Mouse (Mus musculus): ENCODE results near the gene Gm16253. TPM values are rescaled to one million over a fixed set of nuclear protein-coding genes. Genes with fewer than 3 reads are reported as not detected.
A peak's percentile ranks its signal among the peaks of the same experiment; 100 is the strongest.

The Gm16253 gene
- polyA plus RNA-seq (2015; fragmentation: Nextera tagmentation; extraction: Ambion mirVana): 1.6 and 1.7 TPM in 2 replicates

- H3K27ac ChIP-seq (replicated peaks): peak within 1 kb of the TSS; percentile 100
- no peaks in the 10 kb centered on the region for H3K9me3 ChIP-seq
- H3K9ac ChIP-seq: peak within 1 kb of the TSS; percentile 74
- peak within 1 kb of the TSS; percentile 35 for H3K4me3 ChIP-seq
- no peaks in the 10 kb centered on the region for H3K27me3 ChIP-seq (replicated peaks)
- H3K4me2 ChIP-seq: peak within 1 kb of the TSS; percentile 67
- peaks cover 75% of the 10 kb centered on the region for H3K4me1 ChIP-seq
- peak; percentile 78 for ATAC-seq (ENCODE audit: extremely low read depth, insufficient number of reproducible peaks, low FRiP score, low TSS enrichment)
- H3K36me3 ChIP-seq: no peaks in the 10 kb centered on the region
- 8% methylated on average over 17 of the region's 17 CpGs for WGBS
Measured at GRCm38 (mm10) chr3:96576690-96577541, at the start of gene Gm16253. Gene Gm16253, plus strand, starts transcription at chr3:96576984.

- no peak for ATAC-seq (ENCODE audit: extremely low read depth, insufficient number of reproducible peaks, low FRiP score, low TSS enrichment)
- WGBS: 58% methylated on average over 9 of the region's 9 CpGs
Measured at GRCm38 (mm10) chr3:96528506-96528905, 48.3 kb upstream of the Gm16253 start.

GRCm38 (mm10) chr3:96532050-96532449, 44.7 kb upstream of the Gm16253 start:
- ATAC-seq (ENCODE audit: extremely low read depth, insufficient number of reproducible peaks, low FRiP score, low TSS enrichment): no peak
- Histone ChIP-seq H3K27me3 (replicated peaks) (peaks cover 25% of the 10 kb centered on the region), H3K36me3 (no peaks in the 10 kb centered on the region), H3K9me3 (no peaks in the 10 kb centered on the region), H3K4me3 (no peak overlapping the region), H3K27ac (replicated peaks) (no peak overlapping the region), H3K4me1 (peaks cover 12% of the 10 kb centered on the region), H3K9ac (no peak overlapping the region), H3K4me2 (no peak overlapping the region)
- WGBS: 45% methylated on average over 7 of the region's 7 CpGs

More at GRCm38 (mm10) chr3:96528506-96528905, 48.3 kb upstream of the Gm16253 start:
- H3K9ac ChIP-seq: no peak overlapping the region
- H3K36me3 ChIP-seq: no peaks in the 10 kb centered on the region
- no peak overlapping the region for H3K27ac ChIP-seq (replicated peaks)
- no peaks in the 10 kb centered on the region for H3K9me3 ChIP-seq
- peaks cover 43% of the 10 kb centered on the region for H3K27me3 ChIP-seq (replicated peaks)
- peaks cover 37% of the 10 kb centered on the region for H3K4me1 ChIP-seq
- H3K4me2 ChIP-seq: 0 out of 2 replicates have a peak overlapping the region, but pooled peaks have one; percentile 91
- no peak overlapping the region for H3K4me3 ChIP-seq

- no peak for ATAC-seq (ENCODE audit: extremely low read depth, insufficient number of reproducible peaks, low FRiP score, low TSS enrichment)
- Histone ChIP-seq H3K4me1 (no peaks in the 10 kb centered on the region), H3K36me3 (no peaks in the 10 kb centered on the region), H3K4me2 (no peak overlapping the region), H3K27ac (replicated peaks) (no peak overlapping the region), H3K9me3 (no peaks in the 10 kb centered on the region), H3K9ac (no peak overlapping the region), H3K4me3 (no peak overlapping the region), H3K27me3 (replicated peaks) (peaks cover 2% of the 10 kb centered on the region)
- 67% methylated on average over 2 of the region's 2 CpGs for WGBS
Measured at GRCm38 (mm10) chr3:96534300-96534699, 42.5 kb upstream of the Gm16253 start.

GRCm38 (mm10) chr3:96539316-96539715, 37.5 kb upstream of the Gm16253 start:
- H3K9me3 ChIP-seq: no peaks in the 10 kb centered on the region
- no peaks in the 10 kb centered on the region for H3K4me1 ChIP-seq
- H3K9ac ChIP-seq: no peak overlapping the region
- H3K36me3 ChIP-seq: no peaks in the 10 kb centered on the region
- H3K4me2 ChIP-seq: no peak overlapping the region
- H3K4me3 ChIP-seq: no peak overlapping the region
- 77% methylated on average over 2 of the region's 2 CpGs for WGBS
- H3K27me3 ChIP-seq (replicated peaks): peaks cover 12% of the 10 kb centered on the region
- H3K27ac ChIP-seq (replicated peaks): no peak overlapping the region
- ATAC-seq (ENCODE audit: extremely low read depth, insufficient number of reproducible peaks, low FRiP score, low TSS enrichment): no peak

- Histone ChIP-seq H3K36me3 (no peaks in the 10 kb centered on the region), H3K4me1 (no peaks in the 10 kb centered on the region), H3K27me3 (replicated peaks) (peaks cover 12% of the 10 kb centered on the region), H3K27ac (replicated peaks) (no peak overlapping the region), H3K4me2 (no peak overlapping the region), H3K4me3 (no peak overlapping the region), H3K9ac (no peak overlapping the region), H3K9me3 (no peaks in the 10 kb centered on the region)
- WGBS: 37% methylated on average over 6 of the region's 6 CpGs
- no peak for ATAC-seq (ENCODE audit: extremely low read depth, insufficient number of reproducible peaks, low FRiP score, low TSS enrichment)
Measured at GRCm38 (mm10) chr3:96540740-96541139, 36.0 kb upstream of the Gm16253 start.

- no peak overlapping the region for H3K27ac ChIP-seq (replicated peaks)
- H3K27me3 ChIP-seq (replicated peaks): peaks cover 12% of the 10 kb centered on the region
- H3K9ac ChIP-seq: peak overlapping the region; percentile 63; the same call in 1 of the 2 replicates
- no peak overlapping the region for H3K4me3 ChIP-seq
- no peaks in the 10 kb centered on the region for H3K4me1 ChIP-seq
- no peak overlapping the region for H3K4me2 ChIP-seq
- H3K9me3 ChIP-seq: no peaks in the 10 kb centered on the region
- ATAC-seq (ENCODE audit: extremely low read depth, insufficient number of reproducible peaks, low FRiP score, low TSS enrichment): no peak
- no peaks in the 10 kb centered on the region for H3K36me3 ChIP-seq
- 19% methylated on average over 14 of the region's 14 CpGs for WGBS
Measured at GRCm38 (mm10) chr3:96541328-96542078, 35.3 kb upstream of the Gm16253 start.

- Histone ChIP-seq H3K4me2 (no peak overlapping the region), H3K9ac (no peak overlapping the region), H3K27ac (replicated peaks) (no peak overlapping the region), H3K9me3 (no peaks in the 10 kb centered on the region), H3K4me3 (no peak overlapping the region), H3K4me1 (peaks cover under 1% of the 10 kb centered on the region; the same call in 1 of the 2 replicates), H3K27me3 (replicated peaks) (peaks cover 12% of the 10 kb centered on the region), H3K36me3 (no peaks in the 10 kb centered on the region)
- ATAC-seq (ENCODE audit: extremely low read depth, insufficient number of reproducible peaks, low FRiP score, low TSS enrichment): no peak
- 58% methylated on average over 8 of the region's 8 CpGs for WGBS
Measured at GRCm38 (mm10) chr3:96542554-96542953, 34.2 kb upstream of the Gm16253 start.

- Histone ChIP-seq H3K4me3 (no peak overlapping the region), H3K27ac (replicated peaks) (no peak overlapping the region), H3K36me3 (no peaks in the 10 kb centered on the region), H3K9me3 (no peaks in the 10 kb centered on the region), H3K4me1 (peaks cover 5% of the 10 kb centered on the region; the same call in 1 of the 2 replicates), H3K27me3 (replicated peaks) (peaks cover 12% of the 10 kb centered on the region), H3K4me2 (no peak overlapping the region), H3K9ac (no peak overlapping the region)
- no peak for ATAC-seq (ENCODE audit: extremely low read depth, insufficient number of reproducible peaks, low FRiP score, low TSS enrichment)
- 80% methylated on average over 11 of the region's 11 CpGs for WGBS
Measured at GRCm38 (mm10) chr3:96543345-96543744, 33.4 kb upstream of the Gm16253 start.

GRCm38 (mm10) chr3:96545565-96545964, 31.2 kb upstream of the Gm16253 start:
- Histone ChIP-seq H3K4me3 (no peak overlapping the region), H3K4me2 (no peak overlapping the region), H3K27me3 (replicated peaks) (peaks cover 12% of the 10 kb centered on the region), H3K27ac (replicated peaks) (no peak overlapping the region), H3K9me3 (no peaks in the 10 kb centered on the region), H3K4me1 (peaks cover 24% of the 10 kb centered on the region), H3K36me3 (no peaks in the 10 kb centered on the region), H3K9ac (no peak overlapping the region)
- no peak for ATAC-seq (ENCODE audit: extremely low read depth, insufficient number of reproducible peaks, low FRiP score, low TSS enrichment)
- 45% methylated on average over 1 of the region's 1 CpGs for WGBS

- H3K27ac ChIP-seq (replicated peaks): no peak overlapping the region
- H3K4me3 ChIP-seq: no peak overlapping the region
- H3K36me3 ChIP-seq: no peaks in the 10 kb centered on the region
- peaks cover 9% of the 10 kb centered on the region; the same call in 1 of the 2 replicates for H3K27me3 ChIP-seq (replicated peaks)
- peaks cover 37% of the 10 kb centered on the region for H3K4me1 ChIP-seq
- ATAC-seq (ENCODE audit: extremely low read depth, insufficient number of reproducible peaks, low FRiP score, low TSS enrichment): no peak
- 46% methylated on average over 4 of the region's 4 CpGs for WGBS
- no peak overlapping the region for H3K9ac ChIP-seq
- H3K9me3 ChIP-seq: no peaks in the 10 kb centered on the region
- peak overlapping the region; percentile 27; the same call in 1 of the 2 replicates for H3K4me2 ChIP-seq
Measured at GRCm38 (mm10) chr3:96546880-96547279, 29.9 kb upstream of the Gm16253 start.

Measured in heart, embryonic 13.5 days (tissue).